Mouse (Mus musculus) lung, embryonic 15.5 days (tissue): ENCODE measurements around the gene Alb. TPM values are rescaled to one million over a fixed set of nuclear protein-coding genes. Genes with fewer than 3 reads are reported as not detected.

Experiments
- ATAC-seq: fragments of 200-750 bp; cut with Nextera tagmentation; 2 replicates; pipeline ENCODE4 v1.8.0; 2017; ENCODE audit warnings: moderate number of reproducible peaks, borderline replicate concordance; ENCODE audit not compliant: low FRiP score, low TSS enrichment; ENCODE audit errors: extremely low read depth
- H3K27ac ChIP-seq: fragments of 300-500 bp; sonication (generic); 2 replicates; pipeline ENCODE4 v1.5.1; 2015; ENCODE audit warnings: moderate library complexity, mild to moderate bottlenecking, inconsistent platforms
- H3K27me3 ChIP-seq: fragments of 300-500 bp; sonication (generic); 2 replicates; pipeline ENCODE4 v1.6.1; 2015; ENCODE audit warnings: inconsistent platforms
- H3K36me3 ChIP-seq: fragments of 300-500 bp; sonication (generic); 2 replicates; pipeline ENCODE4 v1.6.1; 2015; ENCODE audit warnings: inconsistent platforms
- H3K4me1 ChIP-seq: fragments of 300-500 bp; sonication (generic); 2 replicates; pipeline ENCODE4 v1.6.1; 2015; ENCODE audit warnings: inconsistent platforms
- H3K4me2 ChIP-seq: fragments of 300-500 bp; sonication (generic); 2 replicates; pipeline ENCODE4 v1.6.1; 2015; ENCODE audit warnings: inconsistent platforms, mild to moderate bottlenecking, moderate library complexity
- H3K4me3 ChIP-seq: fragments of 300-500 bp; sonication (generic); 2 replicates; pipeline ENCODE4 v1.5.1; 2015; ENCODE audit warnings: mild to moderate bottlenecking, inconsistent platforms
- H3K9ac ChIP-seq: fragments of 300-500 bp; sonication (generic); 2 replicates; pipeline ENCODE4 v1.6.1; 2015; ENCODE audit warnings: inconsistent platforms
- H3K9me3 ChIP-seq: fragments of 300-500 bp; sonication (generic); 2 replicates; pipeline ENCODE4 v1.6.1; 2016; ENCODE audit warnings: inconsistent platforms
- WGBS: fragments of 180-500 bp; shearing (Covaris S2); methylation state at CpG from one replicate; pipeline ENCODE4 v1.1.7; 2015; 5-methylcytosine and 5-hydroxymethylcytosine counted together
- polyA plus RNA-seq: library from polyadenylated mRNA; unstranded; fragments of >200 nt; fragmentation: Nextera tagmentation; extraction: Ambion mirVana; gene quantifications from 2 replicates; pipeline ENCODE4 v1.2.1, GENCODE M21; 2015

Alb gene
- 5.7 and 27.9 TPM in 2 replicates for polyA plus RNA-seq

GRCm38 (mm10) chr5:90460619-90461018, at the start of gene Alb:
Gene Alb, plus strand, starts transcription at chr5:90460897.
- Histone ChIP-seq H3K27ac (no peak within 1 kb of the TSS), H3K4me2 (no peak within 1 kb of the TSS), H3K9ac (no peak within 1 kb of the TSS), H3K4me3 (no peak within 1 kb of the TSS), H3K36me3 (no peaks in the 10 kb centered on the region), H3K27me3 (no peaks in the 10 kb centered on the region), H3K4me1 (no peaks in the 10 kb centered on the region), H3K9me3 (no peaks in the 10 kb centered on the region)
- WGBS, result 76% methylated on average over 8 of the region's 8 CpGs
- ATAC-seq, result no peak

- Histone ChIP-seq H3K27ac (no peak overlapping the region), H3K4me3 (no peak overlapping the region), H3K36me3 (no peaks in the 10 kb centered on the region), H3K27me3 (no peaks in the 10 kb centered on the region), H3K9ac (no peak overlapping the region), H3K9me3 (no peaks in the 10 kb centered on the region), H3K4me2 (no peak overlapping the region), H3K4me1 (peaks cover 3% of the 10 kb centered on the region; the same call in 1 of the 2 replicates)
- WGBS, result 60% methylated on average over 8 of the region's 8 CpGs
- no peak for ATAC-seq
These were observed 46.4 kb upstream of the Alb start for GRCm38 (mm10) chr5:90414142-90414924.

- Histone ChIP-seq H3K4me2 (no peak overlapping the region), H3K27me3 (no peaks in the 10 kb centered on the region), H3K9me3 (no peaks in the 10 kb centered on the region), H3K36me3 (no peaks in the 10 kb centered on the region), H3K9ac (no peak overlapping the region), H3K4me3 (no peak overlapping the region), H3K27ac (no peak overlapping the region), H3K4me1 (peaks cover 3% of the 10 kb centered on the region; the same call in 1 of the 2 replicates)
- no peak for ATAC-seq
- 22% methylated on average over 6 of the region's 6 CpGs for WGBS
These were observed 45.8 kb upstream of the Alb start for GRCm38 (mm10) chr5:90414925-90415295.

- H3K4me3 ChIP-seq, result no peak overlapping the region
- no peaks in the 10 kb centered on the region for H3K9me3 ChIP-seq
- H3K36me3 ChIP-seq, result no peaks in the 10 kb centered on the region
- no peak overlapping the region for H3K9ac ChIP-seq
- no peaks in the 10 kb centered on the region for H3K27me3 ChIP-seq
- H3K27ac ChIP-seq, result no peak overlapping the region
- H3K4me1 ChIP-seq, result no peaks in the 10 kb centered on the region
- WGBS, result 67% methylated on average over 5 of the region's 5 CpGs
- H3K4me2 ChIP-seq, result no peak overlapping the region
- no peak for ATAC-seq
These were observed 36.1 kb upstream of the Alb start for GRCm38 (mm10) chr5:90424625-90425024.

GRCm38 (mm10) chr5:90425191-90425590, 35.5 kb upstream of the Alb start:
- no peaks in the 10 kb centered on the region for H3K4me1 ChIP-seq
- no peak overlapping the region for H3K27ac ChIP-seq
- WGBS, result 68% methylated on average over 3 of the region's 3 CpGs
- no peak overlapping the region for H3K4me2 ChIP-seq
- H3K9ac ChIP-seq, result no peak overlapping the region
- no peak overlapping the region for H3K4me3 ChIP-seq
- no peak for ATAC-seq
- no peaks in the 10 kb centered on the region for H3K27me3 ChIP-seq
- H3K36me3 ChIP-seq, result no peaks in the 10 kb centered on the region
- no peaks in the 10 kb centered on the region for H3K9me3 ChIP-seq

GRCm38 (mm10) chr5:90431053-90431452, 29.6 kb upstream of the Alb start:
- H3K4me2 ChIP-seq, result no peak overlapping the region
- no peak overlapping the region for H3K4me3 ChIP-seq
- no peaks in the 10 kb centered on the region for H3K36me3 ChIP-seq
- ATAC-seq, result no peak
- no peaks in the 10 kb centered on the region for H3K27me3 ChIP-seq
- 13% methylated on average over 9 of the region's 9 CpGs for whole genome bisulfite sequencing
- H3K27ac ChIP-seq, result no peak overlapping the region
- H3K4me1 ChIP-seq, result no peaks in the 10 kb centered on the region
- no peak overlapping the region for H3K9ac ChIP-seq
- H3K9me3 ChIP-seq, result no peaks in the 10 kb centered on the region

GRCm38 (mm10) chr5:90439157-90439556, 21.5 kb upstream of the Alb start:
- no peak overlapping the region for H3K4me3 ChIP-seq
- no peaks in the 10 kb centered on the region for H3K36me3 ChIP-seq
- no peak for ATAC-seq
- H3K4me2 ChIP-seq, result no peak overlapping the region
- H3K4me1 ChIP-seq, result no peaks in the 10 kb centered on the region
- no peaks in the 10 kb centered on the region for H3K9me3 ChIP-seq
- no peak overlapping the region for H3K9ac ChIP-seq
- no peaks in the 10 kb centered on the region for H3K27me3 ChIP-seq
- no peak overlapping the region for H3K27ac ChIP-seq
- WGBS, result 51% methylated on average over 4 of the region's 4 CpGs

GRCm38 (mm10) chr5:90447577-90447976, 13.1 kb upstream of the Alb start:
- H3K9ac ChIP-seq, result no peak overlapping the region
- H3K4me3 ChIP-seq, result no peak overlapping the region
- 78% methylated on average over 3 of the region's 3 CpGs for WGBS
- H3K36me3 ChIP-seq, result no peaks in the 10 kb centered on the region
- no peak overlapping the region for H3K4me2 ChIP-seq
- no peaks in the 10 kb centered on the region for H3K9me3 ChIP-seq
- H3K27me3 ChIP-seq, result no peaks in the 10 kb centered on the region
- H3K27ac ChIP-seq, result no peak overlapping the region
- H3K4me1 ChIP-seq, result no peaks in the 10 kb centered on the region
- no peak for ATAC-seq

- no peaks in the 10 kb centered on the region for H3K36me3 ChIP-seq
- no peak overlapping the region for H3K27ac ChIP-seq
- no peak for ATAC-seq
- no peak overlapping the region for H3K4me3 ChIP-seq
- no peaks in the 10 kb centered on the region for H3K9me3 ChIP-seq
- H3K4me1 ChIP-seq, result no peaks in the 10 kb centered on the region
- no peak overlapping the region for H3K4me2 ChIP-seq
- 70% methylated on average over 5 of the region's 5 CpGs for WGBS
- no peak overlapping the region for H3K9ac ChIP-seq
- no peaks in the 10 kb centered on the region for H3K27me3 ChIP-seq
These were observed 10.7 kb upstream of the Alb start for GRCm38 (mm10) chr5:90449961-90450360.

GRCm38 (mm10) chr5:90452711-90453110, 8.0 kb upstream of the Alb start:
- Histone ChIP-seq H3K4me1 (no peaks in the 10 kb centered on the region), H3K4me2 (no peak overlapping the region), H3K27ac (no peak overlapping the region), H3K27me3 (no peaks in the 10 kb centered on the region), H3K9me3 (no peaks in the 10 kb centered on the region), H3K36me3 (no peaks in the 10 kb centered on the region), H3K9ac (no peak overlapping the region), H3K4me3 (no peak overlapping the region)
- 62% methylated on average over 4 of the region's 4 CpGs for WGBS
- ATAC-seq, result no peak

GRCm38 (mm10) chr5:90457241-90457640, 3.5 kb upstream of the Alb start:
- Histone ChIP-seq H3K27me3 (no peaks in the 10 kb centered on the region), H3K4me3 (no peak overlapping the region), H3K4me1 (no peaks in the 10 kb centered on the region), H3K4me2 (no peak overlapping the region), H3K9ac (no peak overlapping the region), H3K36me3 (no peaks in the 10 kb centered on the region), H3K9me3 (no peaks in the 10 kb centered on the region), H3K27ac (no peak overlapping the region)
- whole genome bisulfite sequencing, result 79% methylated on average over 1 of the region's 1 CpGs
- ATAC-seq, result no peak

GRCm38 (mm10) chr5:90458727-90459126, 2.0 kb upstream of the Alb start:
- 31% methylated on average over 5 of the region's 5 CpGs for whole genome bisulfite sequencing
- no peaks in the 10 kb centered on the region for H3K27me3 ChIP-seq
- no peak overlapping the region for H3K4me3 ChIP-seq
- H3K4me2 ChIP-seq, result no peak overlapping the region
- no peak for ATAC-seq
- H3K9me3 ChIP-seq, result no peaks in the 10 kb centered on the region
- no peaks in the 10 kb centered on the region for H3K36me3 ChIP-seq
- no peak overlapping the region for H3K9ac ChIP-seq
- H3K27ac ChIP-seq, result no peak overlapping the region
- H3K4me1 ChIP-seq, result no peaks in the 10 kb centered on the region
